Mouse (Mus musculus) heart, adult 18-20 months (tissue): Measurements from ENCODE around the gene Sap30l. TPM values are rescaled to one million over a fixed set of nuclear protein-coding genes. Genes with fewer than 3 reads are reported as not detected.

Source experiments
- DNase-seq, 2 experiments: peaks; one replicate each; pipeline ENCODE4 v3.0.0; 2021 to 2022; ENCODE audit warnings: mixed read lengths in 1 of 2
- long read RNA-seq, 2 experiments: library from polyadenylated mRNA; stranded (forward); transcript quantifications; one replicate each; pipeline ENCODE4 v2.0.0; 2021
- total RNA-seq, 2 experiments: library from RNA; stranded (reverse); gene quantifications; 2 replicates each; pipeline ENCODE4 v1.2.3; 2021

Sap30l gene
- total RNA-seq: 10 to 100 TPM; 48.5 to 51.8 TPM
- long read RNA-seq, experiment 1, transcript Sap30l-201 (4 exons, 1,151 nt): major isoform, 56 of 65 reads
- long read RNA-seq, experiment 1, partial matches to known transcripts: 7 of 65 reads
- long read RNA-seq, experiment 1, other reads (novel, unspliced or antisense): 2 of 65 reads
- long read RNA-seq, experiment 2, transcript Sap30l-201 (4 exons, 1,151 nt): major isoform, 40 of 44 reads
- long read RNA-seq, experiment 2, partial matches to known transcripts: 3 of 44 reads
- long read RNA-seq, experiment 2, other reads (novel, unspliced or antisense): 1 of 44 reads

DNA sequence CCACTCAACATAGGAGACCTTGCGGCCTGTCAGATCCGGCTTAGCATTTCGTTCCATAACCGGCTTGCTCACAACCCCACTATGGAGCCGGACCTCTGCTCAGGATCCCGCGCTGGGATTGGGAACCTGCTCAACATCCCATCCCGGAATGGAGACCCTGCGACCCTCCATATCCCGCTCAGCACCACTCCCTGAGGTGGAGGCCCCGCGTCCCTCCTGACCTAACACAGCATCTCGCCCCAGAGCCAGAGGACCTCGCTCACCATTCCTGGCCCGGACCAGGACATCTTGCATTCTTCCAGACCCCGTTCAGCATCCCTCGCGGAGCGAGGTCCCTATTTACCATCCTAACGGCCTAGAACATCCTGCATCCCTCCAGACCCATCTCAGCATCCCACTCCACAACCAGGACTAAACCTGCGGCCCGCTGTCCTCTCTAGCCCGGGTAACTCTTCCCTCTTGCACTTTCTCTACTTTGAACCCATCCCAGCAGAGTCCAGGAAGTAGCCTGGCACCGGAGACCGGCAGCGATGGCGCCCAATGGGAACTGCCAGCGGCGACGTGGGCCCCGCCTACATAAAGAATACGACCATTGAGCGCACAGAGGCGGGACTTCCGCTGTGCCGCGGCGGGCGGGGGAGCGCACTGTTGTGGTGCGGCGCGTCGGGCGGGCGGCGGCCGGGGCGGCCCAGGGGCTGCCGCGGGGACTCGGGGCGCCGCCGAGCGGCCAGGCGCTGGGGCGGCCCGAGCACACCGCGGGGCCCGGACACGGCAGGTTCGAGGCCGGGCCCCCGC lies at the start of gene Sap30l:
TSS of gene Sap30l (plus strand) at position 667 of the 795 bp plus-strand sequence.
- peak; percentile 98 to 99 for DNase-seq

- DNase-seq: no peak
These were observed 47.8 kb upstream of the Sap30l start for GRCm38 (mm10) chr11:57753538-57754203.

GRCm38 (mm10) chr11:57758621-57759020 lies 42.8 kb upstream of the Sap30l start:
- no peak for DNase-seq

DNA sequence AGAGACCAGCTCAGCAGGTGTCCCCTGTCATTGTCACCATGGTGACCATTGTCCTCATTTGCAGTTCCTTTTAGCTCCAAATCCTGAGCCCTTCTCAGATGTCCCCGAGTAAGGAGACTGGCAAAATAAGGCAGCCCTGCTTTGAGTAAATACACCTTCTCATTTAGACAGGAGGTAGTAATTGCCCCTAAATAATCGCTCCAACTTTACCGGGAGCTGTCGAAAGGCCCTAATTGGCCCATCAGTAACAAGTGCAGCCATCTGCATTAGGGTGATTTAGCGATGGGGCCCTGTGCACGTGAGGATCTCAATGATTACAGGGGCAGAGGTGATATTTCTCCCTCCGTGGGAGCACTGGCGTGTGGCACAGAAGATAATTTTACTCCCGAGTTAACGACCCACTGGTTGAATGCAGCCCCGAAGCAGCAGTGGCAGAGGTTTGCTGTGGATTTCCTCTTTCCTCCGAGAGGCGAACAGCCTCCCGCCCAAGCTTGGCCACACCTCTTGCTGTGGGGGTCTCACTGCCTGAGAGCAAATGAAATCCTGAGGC lies 40.9 kb upstream of the Sap30l start:
- DNase-seq: no peak

DNA sequence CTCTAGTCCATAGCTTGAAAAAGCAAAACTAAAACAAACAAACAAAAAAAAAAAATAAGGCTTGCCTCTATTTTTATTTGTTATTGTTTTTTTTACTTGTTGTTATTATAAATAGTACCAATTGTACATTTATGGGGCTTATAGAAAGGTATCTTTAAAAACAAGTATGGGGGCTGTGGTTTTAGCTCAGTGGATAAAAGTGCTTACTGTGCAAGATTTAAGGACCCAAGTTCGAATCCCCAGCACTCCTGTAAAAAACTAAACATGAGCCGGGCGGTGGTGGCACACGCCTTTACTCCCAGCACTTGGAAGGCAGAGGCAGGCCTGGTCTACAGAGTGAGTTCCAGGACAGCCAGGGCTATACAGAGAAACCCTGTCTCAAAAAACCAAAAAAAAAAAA lies 40.1 kb upstream of the Sap30l start:
- no peak for DNase-seq

DNA sequence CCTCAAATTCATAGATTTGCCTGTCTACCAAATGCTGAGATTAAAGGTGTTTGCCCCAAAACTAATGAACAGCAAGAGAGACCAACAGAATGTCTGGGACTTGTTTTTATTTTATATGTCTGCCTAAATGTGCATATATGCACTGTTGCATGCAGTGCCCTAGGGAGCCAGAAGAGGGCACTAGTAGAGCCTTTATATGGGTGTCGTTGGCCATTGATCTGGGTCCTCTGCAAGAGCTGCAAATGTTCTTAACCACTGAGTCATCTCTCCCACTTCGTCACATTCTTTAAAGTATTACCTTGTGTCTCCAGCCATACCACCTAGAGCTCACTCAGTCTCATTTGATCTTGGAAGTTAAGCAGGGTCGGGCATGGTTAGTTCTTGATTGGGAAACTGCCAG lies 37.3 kb upstream of the Sap30l start:
- DNase-seq: no peak

- DNase-seq: no peak
These were observed 34.8 kb upstream of the Sap30l start for GRCm38 (mm10) chr11:57766617-57767016.

DNA sequence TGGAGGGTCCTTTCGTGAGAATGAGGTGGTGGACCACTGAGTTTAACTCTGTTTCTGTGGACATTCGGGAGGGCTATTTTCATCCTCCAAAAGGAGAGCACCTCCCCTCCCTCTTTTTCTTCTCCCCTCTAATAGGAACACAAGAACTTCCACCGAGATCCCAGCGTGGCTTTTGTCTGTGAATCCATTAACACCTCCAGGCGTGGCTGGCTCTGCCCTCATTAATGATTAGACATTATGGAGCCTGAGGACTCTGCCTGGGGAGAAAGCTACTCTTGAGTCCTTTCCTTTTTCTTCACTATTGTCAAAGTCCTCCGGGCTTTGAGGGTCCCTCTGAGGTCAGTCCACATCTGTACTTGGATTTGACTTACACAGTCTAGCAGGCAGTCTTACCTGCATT lies 34.3 kb upstream of the Sap30l start:
- DNase-seq: no peak

DNA sequence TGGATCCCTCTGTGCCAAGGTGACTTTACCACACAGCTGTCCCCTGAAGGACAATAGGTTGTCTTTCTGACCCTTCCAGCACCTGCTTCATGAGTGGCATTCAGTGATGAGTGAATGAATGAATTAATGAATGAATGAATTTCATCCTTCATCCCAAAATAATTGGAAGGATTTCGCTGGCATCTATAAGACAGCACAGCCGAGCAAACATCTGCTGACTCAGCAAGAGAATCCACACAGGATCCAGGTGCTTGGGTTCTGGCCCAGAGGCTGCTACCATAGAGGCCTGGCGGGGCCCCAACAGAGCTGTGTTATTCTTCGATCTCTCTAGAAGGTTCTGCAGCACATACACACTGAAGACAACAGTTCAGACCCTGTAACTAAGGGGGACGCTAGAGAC lies 30.7 kb upstream of the Sap30l start:
- no peak for DNase-seq

DNA sequence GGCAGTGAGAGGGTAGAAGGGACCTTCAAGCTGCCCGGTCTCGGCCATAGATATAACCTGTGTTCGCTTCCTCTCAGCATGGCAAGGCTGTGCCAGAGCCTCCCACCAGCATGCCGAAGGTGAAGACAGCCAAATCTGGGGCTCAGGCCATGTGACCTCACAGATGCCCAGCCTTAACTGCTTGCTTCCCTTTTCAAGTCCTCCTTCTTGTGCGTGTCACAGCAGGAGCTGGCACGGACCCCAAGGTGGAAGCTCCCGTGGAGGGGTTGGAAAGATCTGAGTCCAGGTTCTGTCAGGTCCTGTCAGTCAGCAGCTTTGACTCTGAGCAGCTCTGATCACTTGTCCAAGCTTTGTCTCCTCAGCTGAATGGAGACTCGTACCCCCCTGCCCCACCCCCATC lies 29.8 kb upstream of the Sap30l start:
- no peak for DNase-seq

GRCm38 (mm10) chr11:57773479-57773878 lies 28.0 kb upstream of the Sap30l start:
- no peak for DNase-seq

- no peak for DNase-seq
These were observed 27.5 kb upstream of the Sap30l start for GRCm38 (mm10) chr11:57773936-57774335.

DNA sequence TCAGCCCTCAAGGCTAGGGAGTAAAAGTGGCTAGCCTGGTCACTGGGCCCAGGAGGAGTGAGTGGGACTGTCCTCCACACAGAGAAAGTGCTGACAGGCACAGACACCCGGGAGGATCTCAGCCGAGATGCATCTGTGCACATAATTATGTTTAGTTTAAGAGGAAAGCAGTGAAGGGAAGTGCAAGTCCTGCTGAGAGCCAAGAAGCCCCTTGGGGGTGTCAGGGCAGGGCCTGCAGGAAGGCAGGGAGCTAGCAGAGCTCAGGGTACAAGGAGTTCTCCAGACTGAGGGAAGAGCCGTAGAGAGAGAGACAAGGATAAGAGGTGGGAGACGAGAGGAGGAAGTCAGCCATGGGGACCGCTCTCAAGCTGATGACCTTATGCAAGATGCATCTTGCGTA lies 25.6 kb upstream of the Sap30l start:
- no peak for DNase-seq

GRCm38 (mm10) chr11:57776546-57776945 lies 24.9 kb upstream of the Sap30l start:
- DNase-seq: no peak

GRCm38 (mm10) chr11:57778349-57778748 lies 23.1 kb upstream of the Sap30l start:
- peak; percentile 36 to 67 for DNase-seq

GRCm38 (mm10) chr11:57779824-57780223 lies 21.6 kb upstream of the Sap30l start:
- no peak for DNase-seq

GRCm38 (mm10) chr11:57786616-57787418 lies 14.6 kb upstream of the Sap30l start:
- peak; percentile 16 to 37 for DNase-seq

GRCm38 (mm10) chr11:57787913-57788312 lies 13.5 kb upstream of the Sap30l start:
- peak; percentile 27 to 78 for DNase-seq

DNA sequence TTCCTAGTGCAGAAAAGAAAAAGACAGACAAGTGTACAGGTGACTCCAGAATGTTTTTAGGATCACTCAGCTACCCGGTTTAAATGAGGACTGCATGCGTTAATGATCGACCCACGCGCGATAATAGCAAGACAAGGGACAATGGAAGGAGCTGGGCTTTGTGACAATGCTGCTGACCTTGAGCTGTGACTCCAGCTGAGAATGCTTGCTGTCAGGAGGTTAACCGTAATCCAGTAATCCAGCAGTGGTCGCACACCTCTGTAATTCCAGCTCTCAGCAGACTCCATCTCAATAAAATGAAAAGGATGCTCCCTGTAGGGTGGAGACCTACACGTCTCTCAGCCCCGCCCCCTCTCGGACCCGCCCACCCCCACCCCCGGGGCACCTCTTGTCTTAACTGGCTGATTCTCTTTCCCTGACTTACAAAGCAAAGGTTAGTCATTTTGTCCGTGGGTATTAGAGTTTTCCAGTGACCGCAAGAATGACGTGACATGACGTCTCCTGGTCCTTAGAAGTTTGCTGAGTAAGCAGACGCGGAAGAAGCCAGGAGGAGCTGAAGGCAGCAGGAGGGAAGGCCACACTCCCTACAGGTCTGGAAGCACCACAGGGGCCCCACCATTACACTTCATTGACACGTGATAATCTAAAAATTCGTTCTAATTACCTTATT lies 10.4 kb upstream of the Sap30l start:
- DNase-seq: no peak

GRCm38 (mm10) chr11:57795086-57795485 lies 6.4 kb upstream of the Sap30l start:
- DNase-seq: no peak

GRCm38 (mm10) chr11:57797828-57798227 lies 3.6 kb upstream of the Sap30l start:
- DNase-seq: no peak
